Mouse (Mus musculus): Measurements from ENCODE around the gene 3110040M04Rik. TPM values are rescaled to one million over a fixed set of nuclear protein-coding genes. Genes with fewer than 3 reads are reported as not detected.
"Not testable (repeated sequence)": the region's sequence is repeated elsewhere in the genome, so short reads cannot be mapped to it uniquely, and the experiment has no call there.

3110040M04Rik gene
- not detected for total RNA-seq (2021)
- long read RNA-seq, experiment 1 = 0 reads
- long read RNA-seq, experiment 2 = 0 reads

GRCm38 (mm10) chr1:151203818-151204217 is at the start of gene 3110040M04Rik:
Gene 3110040M04Rik, plus strand, starts transcription at chr1:151204121.
- DNase-seq (ENCODE audit: low spot score in 2 of 2) = not testable (repeated sequence)

GRCm38 (mm10) chr1:151154131-151154530 is 49.8 kb upstream of the 3110040M04Rik start:
- not testable (repeated sequence) for DNase-seq (ENCODE audit: low spot score in 2 of 2)

- no peak for DNase-seq (ENCODE audit: low spot score in 2 of 2)
Observed at GRCm38 (mm10) chr1:151156129-151156528, 47.8 kb upstream of the 3110040M04Rik start.

GRCm38 (mm10) chr1:151156777-151157632 is 46.9 kb upstream of the 3110040M04Rik start:
- no peak for DNase-seq (ENCODE audit: low spot score in 2 of 2)

- no peak for DNase-seq (ENCODE audit: low spot score in 2 of 2)
Observed at GRCm38 (mm10) chr1:151157963-151158856, 45.7 kb upstream of the 3110040M04Rik start.

GRCm38 (mm10) chr1:151158857-151159510 is 44.9 kb upstream of the 3110040M04Rik start:
- no peak for DNase-seq (ENCODE audit: low spot score in 2 of 2)

- DNase-seq (ENCODE audit: low spot score in 2 of 2) = no peak
Observed at GRCm38 (mm10) chr1:151166031-151166430, 37.9 kb upstream of the 3110040M04Rik start.

- no peak for DNase-seq (ENCODE audit: low spot score in 2 of 2)
Observed at GRCm38 (mm10) chr1:151167297-151168047, 36.4 kb upstream of the 3110040M04Rik start.

GRCm38 (mm10) chr1:151168637-151169036 is 35.3 kb upstream of the 3110040M04Rik start:
- no peak for DNase-seq (ENCODE audit: low spot score in 2 of 2)

- DNase-seq (ENCODE audit: low spot score in 2 of 2) = no peak
Observed at GRCm38 (mm10) chr1:151171572-151172461, 32.1 kb upstream of the 3110040M04Rik start.

GRCm38 (mm10) chr1:151177030-151177936 is 26.6 kb upstream of the 3110040M04Rik start:
- no peak for DNase-seq (ENCODE audit: low spot score in 2 of 2)

GRCm38 (mm10) chr1:151177937-151178271 is 26.0 kb upstream of the 3110040M04Rik start:
- no peak for DNase-seq (ENCODE audit: low spot score in 2 of 2)

GRCm38 (mm10) chr1:151178505-151179083 is 25.3 kb upstream of the 3110040M04Rik start:
- DNase-seq (ENCODE audit: low spot score in 2 of 2) = no peak

GRCm38 (mm10) chr1:151180167-151180566 is 23.8 kb upstream of the 3110040M04Rik start:
- no peak for DNase-seq (ENCODE audit: low spot score in 2 of 2)

- DNase-seq (ENCODE audit: low spot score in 2 of 2) = not testable (repeated sequence)
Observed at GRCm38 (mm10) chr1:151182266-151182665, 21.7 kb upstream of the 3110040M04Rik start, which contains the start of gene Gm47985. Gene Gm47985, plus strand, starts transcription at chr1:151182537.

GRCm38 (mm10) chr1:151186186-151186585 is 17.7 kb upstream of the 3110040M04Rik start:
- not testable (repeated sequence) for DNase-seq (ENCODE audit: low spot score in 2 of 2)

GRCm38 (mm10) chr1:151186879-151187424 is 17.0 kb upstream of the 3110040M04Rik start:
- not testable (repeated sequence) for DNase-seq (ENCODE audit: low spot score in 2 of 2)

- DNase-seq (ENCODE audit: low spot score in 2 of 2) = no peak
Observed at GRCm38 (mm10) chr1:151188469-151188868, 15.5 kb upstream of the 3110040M04Rik start.

All from gastrocnemius, postnatal 4 days (tissue).